ENCODE assay signal across 9 mouse cellular contexts in the genomic region with DNA sequence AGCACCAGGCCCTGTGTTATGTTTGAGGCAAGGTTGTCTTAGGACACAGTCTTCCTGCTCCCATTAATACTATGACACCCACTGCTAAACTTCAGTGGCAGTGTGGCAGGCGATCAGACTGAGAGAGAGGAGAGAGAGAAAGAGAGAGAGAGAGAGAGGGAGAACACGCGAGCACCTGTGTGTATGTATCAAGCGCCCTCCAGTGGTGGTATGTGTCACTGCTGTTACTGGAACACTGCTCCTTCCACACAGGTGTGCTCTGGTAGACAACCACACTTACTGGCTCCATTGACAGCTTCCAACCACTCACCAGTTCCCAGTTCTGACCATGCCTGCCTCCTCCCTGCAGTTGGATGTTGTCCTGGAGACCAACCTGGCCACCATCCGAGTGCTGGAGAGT. TPM values are rescaled to one million over a fixed set of nuclear protein-coding genes. Genes with fewer than 3 reads are reported as not detected.
DNase-seq lines count a peak whose midpoint lies in the region; ATAC-seq and TF ChIP-seq lines count a peak whose summit lies in the region.
"Had no signal": no experiment of that assay in that cellular context is flagged by ENCODE, and none has a peak within 500 bp of the region (broad histone marks: within the 10 kb centered on the region; RNA-seq: fewer than 3 reads in every experiment).

No protein-coding gene starts in this region.

- no peak overlapping the region for H3K27ac ChIP-seq in liver, adult 2 months (replicated peaks; ENCODE audit: insufficient read depth, low read depth, low read length)
- no peak overlapping the region for H3K27ac ChIP-seq in liver, embryonic 11.5 days (ENCODE audit: low read depth, low read length)
- H3K27ac ChIP-seq in embryonic facial prominence, embryonic 11.5 days (replicated peaks; ENCODE audit: low read depth, low read length): no peak overlapping the region
- H3K27ac ChIP-seq in hindbrain, embryonic 14.5 days: no peak overlapping the region
- H3K27ac ChIP-seq in midbrain, embryonic 16.5 days (ENCODE audit: low read length): no peak overlapping the region
- H3K27ac ChIP-seq: embryonic facial prominence, embryonic 12.5 days had no signal

- H3K4me1 ChIP-seq in liver, adult 2 months (ENCODE audit: control insufficient read depth, insufficient read depth, low read length): no peaks in the 10 kb centered on the region
- no peaks in the 10 kb centered on the region for H3K4me1 ChIP-seq in liver, embryonic 11.5 days (replicated peaks; ENCODE audit: control insufficient read depth, insufficient read depth, low read length)
- no peaks in the 10 kb centered on the region for H3K4me1 ChIP-seq in embryonic facial prominence, embryonic 11.5 days (ENCODE audit: control insufficient read depth, insufficient read depth, low read length)
- H3K4me1 ChIP-seq in hindbrain, embryonic 14.5 days (replicated peaks; ENCODE audit: control insufficient read depth, insufficient read depth, low read length): no peaks in the 10 kb centered on the region
- no peaks in the 10 kb centered on the region for H3K4me1 ChIP-seq in midbrain, embryonic 16.5 days (ENCODE audit: control insufficient read depth, insufficient read depth, low read length)
- H3K4me1 ChIP-seq: embryonic facial prominence, embryonic 12.5 days had no signal

- ATAC-seq in liver, embryonic 11.5 days (replicated peaks; ENCODE audit: low FRiP score): no peak
- no peak for ATAC-seq in embryonic facial prominence, embryonic 11.5 days (replicated peaks; ENCODE audit: insufficient number of reproducible peaks, low FRiP score, low TSS enrichment, low read depth)
- ATAC-seq in hindbrain, embryonic 14.5 days (ENCODE audit: low FRiP score): peak; percentile 41; the same call in 1 of the 2 replicates
- peak; percentile 55 for ATAC-seq in midbrain, embryonic 16.5 days

- H3K4me2 ChIP-seq in liver, embryonic 11.5 days: no peak overlapping the region
- no peak overlapping the region for H3K4me2 ChIP-seq in embryonic facial prominence, embryonic 11.5 days (ENCODE audit: low read depth, low read length)
- H3K4me2 ChIP-seq in hindbrain, embryonic 14.5 days (replicated peaks): no peak overlapping the region
- H3K4me2 ChIP-seq in midbrain, embryonic 16.5 days (ENCODE audit: low read length): no peak overlapping the region
- H3K4me2 ChIP-seq: embryonic facial prominence, embryonic 12.5 days had no signal

- H3K4me3 ChIP-seq in liver, adult 2 months (ENCODE audit: insufficient read depth, low read depth, low read length): no peak overlapping the region
- H3K4me3 ChIP-seq in liver, embryonic 11.5 days (ENCODE audit: low read depth, low read length): no peak overlapping the region
- no peak overlapping the region for H3K4me3 ChIP-seq in embryonic facial prominence, embryonic 11.5 days (ENCODE audit: low read depth, low read length)
- H3K4me3 ChIP-seq in hindbrain, embryonic 14.5 days (replicated peaks; ENCODE audit: low read length): no peak overlapping the region
- H3K4me3 ChIP-seq in midbrain, embryonic 16.5 days (ENCODE audit: low read depth, low read length): no peak overlapping the region
- H3K4me3 ChIP-seq: embryonic facial prominence, embryonic 12.5 days had no signal

- TF ChIP-seq CTCF in liver, adult 2 months (IDR thresholded peaks at IDR 0.05; ENCODE audit: low read depth, low read length): peak; percentile 72

- H3K9ac ChIP-seq in liver, adult 2 months (ENCODE audit: low read depth, low read length): no peak overlapping the region
- H3K9ac ChIP-seq in liver, embryonic 11.5 days (ENCODE audit: low read depth, low read length): no peak overlapping the region
- H3K9ac ChIP-seq in embryonic facial prominence, embryonic 11.5 days (replicated peaks; ENCODE audit: low read length): no peak overlapping the region
- H3K9ac ChIP-seq in hindbrain, embryonic 14.5 days: no peak overlapping the region
- no peak overlapping the region for H3K9ac ChIP-seq in midbrain, embryonic 16.5 days (ENCODE audit: low read depth, low read length)
- H3K9ac ChIP-seq: embryonic facial prominence, embryonic 12.5 days had no signal

- intact Hi-C loops in left cerebral cortex, postnatal 14 days (cut with DNase I): loop anchor here (2.0 kb wide), 1 partner anchor 65 kb away; no protein-coding TSS in a partner anchor

- H3K27me3 ChIP-seq in liver, adult 2 months (ENCODE audit: control insufficient read depth, insufficient read depth, low read length): no peaks in the 10 kb centered on the region
- H3K27me3 ChIP-seq in liver, embryonic 11.5 days (replicated peaks; ENCODE audit: control insufficient read depth, insufficient read depth, low read length): no peaks in the 10 kb centered on the region
- no peaks in the 10 kb centered on the region for H3K27me3 ChIP-seq in embryonic facial prominence, embryonic 11.5 days (ENCODE audit: control insufficient read depth, insufficient read depth, low read length)
- H3K27me3 ChIP-seq in hindbrain, embryonic 14.5 days (ENCODE audit: control insufficient read depth, insufficient read depth, low read length): no peaks in the 10 kb centered on the region
- H3K27me3 ChIP-seq in midbrain, embryonic 16.5 days (ENCODE audit: control insufficient read depth, insufficient read depth, low read depth, low read length): no peaks in the 10 kb centered on the region
- H3K27me3 ChIP-seq: embryonic facial prominence, embryonic 12.5 days had no signal

- no peaks in the 10 kb centered on the region for H3K9me3 ChIP-seq in liver, embryonic 11.5 days (ENCODE audit: control insufficient read depth, low read length)
- H3K9me3 ChIP-seq in embryonic facial prominence, embryonic 11.5 days (replicated peaks; ENCODE audit: control insufficient read depth, low read length): no peaks in the 10 kb centered on the region
- H3K9me3 ChIP-seq in hindbrain, embryonic 14.5 days (ENCODE audit: control insufficient read depth, low read length): no peaks in the 10 kb centered on the region
- no peaks in the 10 kb centered on the region for H3K9me3 ChIP-seq in midbrain, embryonic 16.5 days (replicated peaks; ENCODE audit: control insufficient read depth, low read length, poor library complexity, severe bottlenecking)
- H3K9me3 ChIP-seq: embryonic facial prominence, embryonic 12.5 days had no signal

- peak; percentile 33 for DNase-seq in liver, adult 2 months (ENCODE audit: extremely low read depth, low read depth, low spot score)
- DNase-seq in liver, embryonic 11.5 days (ENCODE audit: low spot score): no peak
- peak; percentile 41 for DNase-seq in adrenal gland, postnatal 25 days
- peak; percentile 63 for DNase-seq in embryonic facial prominence, embryonic 11.5 days (ENCODE audit: low spot score)
- DNase-seq in hindbrain, embryonic 14.5 days (ENCODE audit: low spot score): peak; percentile 61
- DNase-seq in left cerebral cortex, postnatal 14 days (ENCODE audit: low spot score in 2 of 2): peak; percentile 69 to 80
- peak; percentile 74 for DNase-seq in thymus, postnatal 14 days

- 55% methylated on average over 5 of the region's 5 CpGs for WGBS in liver, adult 2 months
- WGBS in liver, embryonic 11.5 days: 58% methylated on average over 5 of the region's 5 CpGs
- WGBS in embryonic facial prominence, embryonic 11.5 days: 47% methylated on average over 5 of the region's 5 CpGs
- WGBS in hindbrain, embryonic 14.5 days: 53% methylated on average over 5 of the region's 5 CpGs
- WGBS in midbrain, embryonic 16.5 days: 44% methylated on average over 5 of the region's 5 CpGs

- H3K79me2 ChIP-seq in liver, adult 2 months (ENCODE audit: control insufficient read depth, insufficient read depth, low read length): no peaks in the 10 kb centered on the region

- H3K36me3 ChIP-seq in liver, adult 2 months (ENCODE audit: control insufficient read depth, insufficient read depth, low read length): peaks cover 41% of the 10 kb centered on the region
- peaks cover 38% of the 10 kb centered on the region for H3K36me3 ChIP-seq in liver, embryonic 11.5 days (ENCODE audit: control insufficient read depth, insufficient read depth, low read length)
- H3K36me3 ChIP-seq in embryonic facial prominence, embryonic 11.5 days (replicated peaks; ENCODE audit: control insufficient read depth, insufficient read depth, low read depth, low read length): peaks cover 16% of the 10 kb centered on the region
- peaks cover 99% of the 10 kb centered on the region for H3K36me3 ChIP-seq in hindbrain, embryonic 14.5 days (replicated peaks; ENCODE audit: control insufficient read depth, insufficient read depth)
- H3K36me3 ChIP-seq in midbrain, embryonic 16.5 days (ENCODE audit: control insufficient read depth, insufficient read depth, low read length): peaks cover 67% of the 10 kb centered on the region

- no peak for TF ChIP-seq POLR2A in liver, adult 2 months (IDR thresholded peaks at IDR 0.05; ENCODE audit: extremely low read depth, insufficient read depth, low read length)

RNA-seq across cellular contexts. Expression of a gene that starts 15.6 kb away (rescaled TPM):
- 0.07 TPM in 1 of 2 replicates, not detected in the other for total RNA-seq in liver, adult 2 months (2014; rRNA removed)
- 0.06 and 0.15 TPM in 2 replicates for polyA plus RNA-seq in liver, adult 2 months (2012; rRNA removed)
- polyA plus RNA-seq in liver, embryonic 11.5 days (2014; fragmentation: Nextera tagmentation; extraction: Ambion mirVana): 8.5 and 8.6 TPM in 2 replicates
- total RNA-seq in adrenal gland, postnatal 25 days (2021): 3.3 and 3.4 TPM in 2 replicates
- polyA plus RNA-seq in embryonic facial prominence, embryonic 11.5 days (2014; fragmentation: Nextera tagmentation; extraction: Ambion mirVana): 1.1 and 2.0 TPM in 2 replicates
- 0.39 and 0.57 TPM in 2 replicates for polyA plus RNA-seq in hindbrain, embryonic 14.5 days (2014; fragmentation: Nextera tagmentation; extraction: Ambion mirVana)
- total RNA-seq in left cerebral cortex, postnatal 14 days (2021): not detected
- polyA plus RNA-seq in midbrain, embryonic 16.5 days (2015; fragmentation: Nextera tagmentation; extraction: Ambion mirVana): 0.39 and 0.48 TPM in 2 replicates

RNA-seq across cellular contexts. Expression of a gene that starts 23.0 kb away (rescaled TPM):
- 47.9 and 59.7 TPM in 2 replicates for total RNA-seq in liver, adult 2 months (2014; rRNA removed)
- polyA plus RNA-seq in liver, adult 2 months (2012; rRNA removed): 72.7 and 86.9 TPM in 2 replicates
- polyA plus RNA-seq in liver, embryonic 11.5 days (2014; fragmentation: Nextera tagmentation; extraction: Ambion mirVana): 110 TPM in 2 replicates
- total RNA-seq in adrenal gland, postnatal 25 days (2021): 215 and 274 TPM in 2 replicates
- polyA plus RNA-seq in embryonic facial prominence, embryonic 11.5 days (2014; fragmentation: Nextera tagmentation; extraction: Ambion mirVana): 158 and 171 TPM in 2 replicates
- polyA plus RNA-seq in hindbrain, embryonic 14.5 days (2014; fragmentation: Nextera tagmentation; extraction: Ambion mirVana): 179 and 185 TPM in 2 replicates
- total RNA-seq in left cerebral cortex, postnatal 14 days (2021): 100 to 1,000 TPM; 139 to 152 TPM
- 173 and 175 TPM in 2 replicates for polyA plus RNA-seq in midbrain, embryonic 16.5 days (2015; fragmentation: Nextera tagmentation; extraction: Ambion mirVana)

Comparison
In these comparisons a context has a peak if more than half of its experiments do, and no peak if none do; other contexts are left out.
1. ATAC-seq: peak in hindbrain, embryonic 14.5 days (single experiment) and midbrain, embryonic 16.5 days (single experiment); none in liver, embryonic 11.5 days (single experiment) and embryonic facial prominence, embryonic 11.5 days (single experiment).